Mouse (Mus musculus) thymus, postnatal 36 days (tissue): Measurements from ENCODE around the gene Vstm4.

Source experiments
- DNase-seq, 2 experiments: peaks; one replicate each; pipeline ENCODE4 v3.0.0; 2022; ENCODE audit warnings: mixed read lengths in 2 of 2

Gene Vstm4

GRCm38 (mm10) chr14:32950312-32951301, 94.1 kb downstream of the Vstm4 start:
- no peak for DNase-seq

GRCm38 (mm10) chr14:32956486-32956885, 99.9 kb downstream of the Vstm4 start:
- DNase-seq: no peak

DNA sequence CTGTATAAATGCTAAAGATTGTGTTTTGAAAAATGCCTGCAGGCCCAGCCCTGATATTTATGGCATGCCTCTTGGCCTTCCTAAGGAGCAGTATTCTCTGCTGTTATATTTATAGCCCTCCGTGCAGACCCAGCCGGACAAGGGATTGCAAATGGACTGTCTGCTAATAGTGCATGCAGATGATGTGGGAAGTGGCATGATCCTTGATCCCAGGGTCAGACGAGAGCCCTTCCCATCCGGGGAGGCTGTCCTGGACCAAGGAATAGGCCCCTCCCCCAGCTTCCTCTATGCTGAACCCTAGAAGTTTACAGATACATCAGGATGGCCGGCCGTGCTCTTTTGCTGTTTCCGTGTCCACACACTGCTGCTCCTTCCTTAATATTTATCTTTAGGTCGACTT, 102.1 kb downstream of the Vstm4 start:
- DNase-seq: no peak

DNA sequence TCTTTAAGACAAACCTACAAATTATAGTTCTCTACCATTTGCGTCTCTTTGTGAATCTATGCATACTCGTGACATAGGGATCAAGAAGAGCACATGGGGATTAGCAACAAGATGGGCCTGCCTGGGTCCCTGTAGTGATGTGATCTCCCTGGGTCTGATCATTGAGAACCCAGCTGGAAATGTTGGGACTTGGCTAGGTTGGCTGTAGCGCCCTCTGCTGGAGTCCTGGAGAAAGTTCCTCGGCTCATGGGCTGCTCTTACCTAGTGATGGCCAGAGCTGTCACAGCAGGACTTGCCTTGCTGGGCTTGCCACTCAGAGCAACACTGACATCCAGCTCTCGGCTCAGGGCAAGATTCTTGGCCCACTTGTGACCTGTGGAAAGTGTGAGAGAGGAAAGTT, 103.9 kb downstream of the Vstm4 start:
- DNase-seq: peak; percentile 8 to 12

- DNase-seq: no peak
Measured at GRCm38 (mm10) chr14:32964742-32965141, 108.2 kb downstream of the Vstm4 start.

GRCm38 (mm10) chr14:32970700-32971099, 114.1 kb downstream of the Vstm4 start:
- DNase-seq: no peak

DNA sequence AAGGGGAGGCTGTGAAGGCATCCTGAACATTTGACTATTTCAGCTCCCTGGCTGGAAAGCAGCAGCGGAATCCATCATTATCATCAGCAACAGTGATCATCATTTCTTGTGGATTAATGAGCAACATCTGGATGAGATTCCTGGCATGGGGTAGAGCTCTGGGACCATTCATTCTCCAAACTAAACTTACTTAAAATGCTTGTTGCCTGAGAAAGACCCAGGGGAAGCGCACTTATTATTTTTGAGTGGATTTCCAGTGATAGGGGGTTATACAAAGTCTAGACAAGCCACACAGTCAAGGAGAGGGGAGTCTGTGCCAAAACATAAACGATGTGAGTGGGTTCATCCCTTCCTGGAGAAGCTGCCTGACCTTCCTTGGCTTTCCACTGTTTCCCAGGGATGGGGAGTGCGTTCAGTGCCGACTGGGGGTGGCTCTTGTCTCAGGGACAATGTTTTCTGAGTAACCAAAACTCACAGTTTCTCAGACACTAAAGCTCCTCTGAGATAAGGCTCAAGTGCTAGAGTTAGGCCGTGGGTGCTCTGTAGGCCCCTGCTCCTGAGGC, 127.7 kb downstream of the Vstm4 start:
- DNase-seq: no peak

DNA sequence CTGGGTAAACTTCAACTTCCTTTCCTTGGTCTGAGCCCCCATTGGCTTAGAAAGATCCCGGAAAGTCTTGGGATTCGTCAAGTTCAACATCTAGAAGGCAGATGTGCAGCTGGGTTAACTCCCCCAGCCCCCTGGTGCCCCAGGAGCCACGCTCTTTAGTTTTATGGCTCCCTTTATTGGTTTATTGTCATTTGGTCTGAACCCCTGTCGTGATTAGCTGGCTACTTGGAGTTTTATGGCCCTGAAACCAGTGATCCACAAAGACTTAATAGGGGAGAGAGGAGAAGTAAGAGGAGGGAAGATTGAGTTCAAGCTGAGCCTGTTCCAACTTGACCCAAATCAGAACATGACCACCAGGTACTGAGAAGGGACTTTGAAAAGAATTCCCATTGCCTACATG, 130.1 kb downstream of the Vstm4 start:
- no peak for DNase-seq
